7 mouse cellular contexts compared by ENCODE assay signal in the genomic region with DNA sequence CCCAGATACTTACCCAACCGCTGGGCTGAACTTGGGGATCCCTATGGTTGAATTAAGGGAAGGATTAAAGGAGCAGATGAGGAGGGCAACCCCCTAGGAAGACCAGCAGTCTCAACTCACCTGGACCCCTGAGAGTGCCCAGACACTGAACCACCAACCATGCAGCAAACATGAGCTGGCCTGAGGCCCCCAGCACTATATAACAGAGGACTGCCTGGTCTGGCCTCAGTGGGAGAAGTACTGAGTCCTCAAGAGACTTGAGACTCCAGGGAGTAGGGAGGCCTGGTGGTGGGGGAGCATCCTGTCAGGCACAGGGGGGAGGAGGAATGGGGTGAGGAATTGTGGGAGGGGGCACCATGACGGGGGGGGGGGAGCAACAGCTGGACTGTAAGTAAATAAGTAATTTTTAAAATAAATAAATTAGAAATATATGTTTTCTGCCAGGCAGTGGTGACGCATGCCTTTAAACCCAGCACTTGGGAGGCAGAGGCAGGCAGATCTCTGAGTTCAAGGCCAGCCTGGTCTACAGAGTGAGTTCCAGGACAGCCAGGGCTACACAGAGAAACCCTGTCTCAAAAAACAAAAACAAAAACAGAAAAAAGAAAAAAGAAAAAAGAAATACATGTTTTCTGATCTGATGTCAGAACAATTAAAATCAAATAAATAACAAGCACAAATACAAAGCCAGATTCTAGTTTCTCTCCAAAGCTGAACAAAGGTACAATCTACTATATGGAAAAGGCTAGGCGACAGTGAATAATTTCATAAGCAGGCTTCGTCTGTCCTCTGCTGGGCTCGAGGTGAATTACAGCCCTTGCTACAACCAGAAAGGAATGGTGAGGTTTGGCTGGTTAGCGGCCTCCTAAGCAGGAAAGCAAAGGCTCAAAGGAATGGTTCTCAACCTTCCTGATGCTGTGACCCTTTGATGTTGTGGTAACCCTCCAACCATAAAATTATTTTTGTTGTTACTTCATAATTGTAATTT. TPM values are rescaled to one million over a fixed set of nuclear protein-coding genes. Genes with fewer than 3 reads are reported as not detected.
DNase-seq lines count a peak whose midpoint lies in the region; ATAC-seq and TF ChIP-seq lines count a peak whose summit lies in the region.

No protein-coding gene starts in this region.

- H3K79me2 ChIP-seq in MEL (ENCODE audit: control insufficient read depth, insufficient read depth, low read length, poor library complexity) = no peaks in the 10 kb centered on the region

- no peak overlapping the region for H3K9ac ChIP-seq in MEL (ENCODE audit: control insufficient read depth, low read depth, low read length, poor library complexity, severe bottlenecking)
- H3K9ac ChIP-seq in forebrain, embryonic 14.5 days (ENCODE audit: low read length) = no peak overlapping the region
- H3K9ac ChIP-seq in hindbrain, embryonic 16.5 days (ENCODE audit: low read depth, low read length) = no peak overlapping the region

- peak; percentile 93 for TF ChIP-seq RAD21 in MEL (IDR thresholded peaks at IDR 0.05; ENCODE audit: low read depth, low read length)

- no peak for TF ChIP-seq EP300 in MEL (IDR thresholded peaks at IDR 0.05; ENCODE audit: low read depth in 1 of 2, low read length in 2 of 2)

- TF ChIP-seq POLR2A in MEL (IDR thresholded peaks at IDR 0.05; ENCODE audit: control insufficient read depth in 1 of 2, insufficient read depth in 1 of 2, low read depth in 1 of 2, low read length in 2 of 2, poor library complexity in 1 of 2) = no peak
- TF ChIP-seq POLR2A in bone marrow, adult 2 months (IDR thresholded peaks at IDR 0.05; ENCODE audit: borderline replicate concordance, control insufficient read depth, low read depth, low read length) = no peak

- no peaks in the 10 kb centered on the region for H3K9me3 ChIP-seq in MEL (replicated peaks; ENCODE audit: insufficient read depth, low read length)
- no peaks in the 10 kb centered on the region for H3K9me3 ChIP-seq in forebrain, embryonic 14.5 days (replicated peaks; ENCODE audit: control insufficient read depth, low read length)
- H3K9me3 ChIP-seq in hindbrain, embryonic 16.5 days (ENCODE audit: control insufficient read depth, low read length) = no peaks in the 10 kb centered on the region

- H3K27ac ChIP-seq in MEL (ENCODE audit: control insufficient read depth, low read depth, low read length) = no peak overlapping the region
- no peak overlapping the region for H3K27ac ChIP-seq in bone marrow, adult 2 months (ENCODE audit: control insufficient read depth, insufficient read depth, low read depth, low read length, poor library complexity)
- no peak overlapping the region for H3K27ac ChIP-seq in forebrain, embryonic 14.5 days (ENCODE audit: low read depth, low read length)
- no peak overlapping the region for H3K27ac ChIP-seq in hindbrain, embryonic 16.5 days (ENCODE audit: low read depth, low read length)

- H3K36me3 ChIP-seq in MEL (ENCODE audit: control insufficient read depth in 1 of 2, insufficient read depth in 2 of 2, low read length in 2 of 2) = no peaks in the 10 kb centered on the region
- H3K36me3 ChIP-seq in forebrain, embryonic 14.5 days (ENCODE audit: control insufficient read depth, insufficient read depth, low read length) = no peaks in the 10 kb centered on the region
- no peaks in the 10 kb centered on the region for H3K36me3 ChIP-seq in hindbrain, embryonic 16.5 days (ENCODE audit: control insufficient read depth, insufficient read depth, low read length)

- H3K4me2 ChIP-seq in forebrain, embryonic 14.5 days (ENCODE audit: low read length) = no peak overlapping the region
- no peak overlapping the region for H3K4me2 ChIP-seq in hindbrain, embryonic 16.5 days (ENCODE audit: low read length)

- peak; percentile 65 for DNase-seq in MEL (ENCODE audit: low read depth, low spot score)
- DNase-seq in forebrain, embryonic 14.5 days (ENCODE audit: low spot score) = peak; percentile 87
- peak; percentile 67 to 75 for DNase-seq in layer of hippocampus, postnatal 14 days (ENCODE audit: low spot score in 2 of 2)
- peak; percentile 59 to 78 for DNase-seq in lung, postnatal 4 days
- peak; percentile 65 for DNase-seq in right cerebral cortex, postnatal 25 days

- TF ChIP-seq CTCF in MEL (IDR thresholded peaks at IDR 0.05 in 2 of 3, conservative IDR thresholded peaks at IDR 0.05 in 1 of 3; ENCODE audit: control insufficient read depth in 1 of 3, insufficient read depth in 1 of 3, low read depth in 2 of 3, low read length in 3 of 3, poor library complexity in 1 of 3, severe bottlenecking in 1 of 3) = peak; percentile 68 to 94 (median 87)
- peak; percentile 38; the same call in 1 of the 2 replicates for TF ChIP-seq CTCF in bone marrow, adult 2 months (IDR thresholded peaks at IDR 0.05; ENCODE audit: control insufficient read depth, insufficient read depth, low read length)

- no peaks in the 10 kb centered on the region for H3K4me1 ChIP-seq in MEL (ENCODE audit: control insufficient read depth in 1 of 2, insufficient read depth in 2 of 2, low read length in 2 of 2)
- H3K4me1 ChIP-seq in bone marrow, adult 2 months (ENCODE audit: control insufficient read depth, insufficient read depth, low read length) = no peaks in the 10 kb centered on the region
- no peaks in the 10 kb centered on the region for H3K4me1 ChIP-seq in forebrain, embryonic 14.5 days (ENCODE audit: control insufficient read depth, insufficient read depth, low read length)
- no peaks in the 10 kb centered on the region for H3K4me1 ChIP-seq in hindbrain, embryonic 16.5 days (ENCODE audit: control insufficient read depth, insufficient read depth, low read depth, low read length)

- 40% methylated on average over 7 of the region's 7 CpGs for WGBS in bone marrow, adult 2 months
- WGBS in forebrain, embryonic 14.5 days = 44% methylated on average over 7 of the region's 7 CpGs
- WGBS in hindbrain, embryonic 16.5 days = 42% methylated on average over 7 of the region's 7 CpGs

- H3K27me3 ChIP-seq in MEL (ENCODE audit: control insufficient read depth in 1 of 2, insufficient read depth in 2 of 2, low read length in 2 of 2) = no peaks in the 10 kb centered on the region
- no peaks in the 10 kb centered on the region for H3K27me3 ChIP-seq in forebrain, embryonic 14.5 days (replicated peaks; ENCODE audit: control insufficient read depth, insufficient read depth, low read length)
- no peaks in the 10 kb centered on the region for H3K27me3 ChIP-seq in hindbrain, embryonic 16.5 days (replicated peaks; ENCODE audit: control insufficient read depth, insufficient read depth, low read length)

- H3K4me3 ChIP-seq in MEL (ENCODE audit: control insufficient read depth in 1 of 2, insufficient read depth in 1 of 2, low read depth in 2 of 2, low read length in 2 of 2) = no peak overlapping the region
- H3K4me3 ChIP-seq in bone marrow, adult 2 months (replicated peaks; ENCODE audit: control insufficient read depth, low read depth, low read length) = no peak overlapping the region
- no peak overlapping the region for H3K4me3 ChIP-seq in forebrain, embryonic 14.5 days (ENCODE audit: low read depth, low read length)
- H3K4me3 ChIP-seq in hindbrain, embryonic 16.5 days (ENCODE audit: low read length) = no peak overlapping the region

- ATAC-seq in forebrain, embryonic 14.5 days = peak; percentile 88
- peak; percentile 84 for ATAC-seq in hindbrain, embryonic 16.5 days

TF ChIP-seq in MEL, 35 proteins besides CTCF, POLR2A, EP300 and RAD21:
- TF ChIP-seq KAT2A (conservative IDR thresholded peaks at IDR 0.05; ENCODE audit: low read depth, low read length) (no peak), SMC3 (IDR thresholded peaks at IDR 0.05; ENCODE audit: low read depth, low read length) (peak; percentile 90), ZMIZ1 (IDR thresholded peaks at IDR 0.05; ENCODE audit: low read depth, low read length) (no peak), ZC3H11A (IDR thresholded peaks at IDR 0.05; ENCODE audit: low read depth, low read length) (peak; percentile 83)

RNA-seq across cellular contexts. Expression of gene Atl2, which starts 55.4 kb away (rescaled TPM):
- total RNA-seq in MEL (2012; rRNA removed) = 28.9 and 29.5 TPM in 2 replicates
- polyA plus RNA-seq in MEL (2012; ENCODE audit: insufficient read depth in 1 of 2, insufficient read length in 2 of 2, low read depth in 1 of 2, low replicate concordance in 2 of 2, missing spikeins in 1 of 2) = 100 to 1,000 TPM in 1 of 2 experiments, 10 to 100 TPM in 1; 43.3 to 118 TPM
- polyA plus RNA-seq in bone marrow, adult 2 months (2011; ENCODE audit: insufficient read depth, insufficient read length, low replicate concordance, missing spikeins) = 19.5 and 26.7 TPM in 2 replicates
- polyA plus RNA-seq in forebrain, embryonic 14.5 days (2014; fragmentation: Nextera tagmentation; extraction: Ambion mirVana) = 28.2 and 35.2 TPM in 2 replicates
- polyA plus RNA-seq in hindbrain, embryonic 16.5 days (2015; fragmentation: Nextera tagmentation; extraction: Ambion mirVana) = 38.9 and 39.0 TPM in 2 replicates
- total RNA-seq in layer of hippocampus, postnatal 14 days (2021) = 10 to 100 TPM; 51.4 to 59.3 TPM
